Mouse (Mus musculus): ENCODE data around the gene Tnfaip8l1. TPM values are rescaled to one million over a fixed set of nuclear protein-coding genes. Genes with fewer than 3 reads are reported as not detected.

The Tnfaip8l1 gene
- polyA plus RNA-seq, 1 experiment from 2014 or later = 10.4 TPM

GRCm38 (mm10) chr17:56171456-56171855 lies 9.2 kb downstream of the Tnfaip8l1 start:
- no peak for DNase-seq (ENCODE audit: low spot score)
- Histone ChIP-seq H3K4me3 (no peak overlapping the region), H3K36me3 (peaks cover 29% of the 10 kb centered on the region), H3K27me3 (ENCODE audit: insufficient read depth, poor library complexity, severe bottlenecking) (no peaks in the 10 kb centered on the region), H3K9me3 (no peaks in the 10 kb centered on the region), H3K4me1 (replicated peaks) (peaks cover 32% of the 10 kb centered on the region), H3K27ac (peak overlapping the region; percentile 79; the same call in 1 of the 2 replicates)
- 82% methylated on average over 9 of the region's 9 CpGs for WGBS

- no peaks in the 10 kb centered on the region for H3K9me3 ChIP-seq
- 0 out of 2 replicates have a peak overlapping the region, but pooled peaks have one; percentile 79 for H3K27ac ChIP-seq
- H3K4me3 ChIP-seq = no peak overlapping the region
- H3K4me1 ChIP-seq (replicated peaks) = peaks cover 32% of the 10 kb centered on the region
- no peaks in the 10 kb centered on the region for H3K27me3 ChIP-seq (ENCODE audit: insufficient read depth, poor library complexity, severe bottlenecking)
- peaks cover 34% of the 10 kb centered on the region for H3K36me3 ChIP-seq
- no peak for DNase-seq (ENCODE audit: low spot score)
- WGBS = 91% methylated on average over 17 of the region's 17 CpGs
Observed at GRCm38 (mm10) chr17:56171881-56172280, 9.6 kb downstream of the Tnfaip8l1 start.

GRCm38 (mm10) chr17:56173401-56174046 lies 11.2 kb downstream of the Tnfaip8l1 start:
- H3K9me3 ChIP-seq = no peaks in the 10 kb centered on the region
- no peaks in the 10 kb centered on the region for H3K27me3 ChIP-seq (ENCODE audit: insufficient read depth, poor library complexity, severe bottlenecking)
- no peak for DNase-seq (ENCODE audit: low spot score)
- H3K4me3 ChIP-seq = no peak overlapping the region
- WGBS = 64% methylated on average over 10 of the region's 10 CpGs
- peaks cover 32% of the 10 kb centered on the region for H3K4me1 ChIP-seq (replicated peaks)
- peaks cover 50% of the 10 kb centered on the region for H3K36me3 ChIP-seq
- H3K27ac ChIP-seq = no peak overlapping the region; the same call in 1 of the 2 replicates

- peaks cover 16% of the 10 kb centered on the region for H3K4me1 ChIP-seq (replicated peaks)
Observed at GRCm38 (mm10) chr17:56175416-56175815, 13.1 kb downstream of the Tnfaip8l1 start.

GRCm38 (mm10) chr17:56182975-56183657 lies 20.8 kb downstream of the Tnfaip8l1 start:
- no peak for DNase-seq (ENCODE audit: low spot score)
- Histone ChIP-seq H3K4me1 (replicated peaks) (peaks cover 40% of the 10 kb centered on the region), H3K27ac (peak overlapping the region; percentile 90), H3K9me3 (no peaks in the 10 kb centered on the region), H3K36me3 (peaks cover 63% of the 10 kb centered on the region), H3K4me3 (peak overlapping the region; percentile 91), H3K27me3 (ENCODE audit: insufficient read depth, poor library complexity, severe bottlenecking) (no peaks in the 10 kb centered on the region)
- 3% methylated on average over 14 of the region's 14 CpGs for WGBS

More at GRCm38 (mm10) chr17:56175416-56175815, 13.1 kb downstream of the Tnfaip8l1 start:
- H3K4me3 ChIP-seq = no peak overlapping the region
- 98% methylated on average over 3 of the region's 3 CpGs for WGBS
- no peak for DNase-seq (ENCODE audit: low spot score)
- H3K27me3 ChIP-seq (ENCODE audit: insufficient read depth, poor library complexity, severe bottlenecking) = no peaks in the 10 kb centered on the region
- H3K27ac ChIP-seq = no peak overlapping the region
- peaks cover 69% of the 10 kb centered on the region for H3K36me3 ChIP-seq
- H3K9me3 ChIP-seq = no peaks in the 10 kb centered on the region

- under 1% methylated on average over 47 of the region's 47 CpGs for WGBS
- peaks cover 63% of the 10 kb centered on the region for H3K36me3 ChIP-seq
- no peaks in the 10 kb centered on the region for H3K27me3 ChIP-seq (ENCODE audit: insufficient read depth, poor library complexity, severe bottlenecking)
- no peaks in the 10 kb centered on the region for H3K9me3 ChIP-seq
- H3K4me1 ChIP-seq (replicated peaks) = peaks cover 40% of the 10 kb centered on the region
- H3K4me3 ChIP-seq = peak within 1 kb of the TSS; percentile 91
- peak within 1 kb of the TSS; percentile 90 for H3K27ac ChIP-seq
- peak; percentile 94 for DNase-seq (ENCODE audit: low spot score)
Observed at GRCm38 (mm10) chr17:56183658-56184103, 21.4 kb downstream of the Tnfaip8l1 start, which contains the start of gene Mydgf. Gene Mydgf, minus strand, starts transcription at chr17:56183920.

DNA sequence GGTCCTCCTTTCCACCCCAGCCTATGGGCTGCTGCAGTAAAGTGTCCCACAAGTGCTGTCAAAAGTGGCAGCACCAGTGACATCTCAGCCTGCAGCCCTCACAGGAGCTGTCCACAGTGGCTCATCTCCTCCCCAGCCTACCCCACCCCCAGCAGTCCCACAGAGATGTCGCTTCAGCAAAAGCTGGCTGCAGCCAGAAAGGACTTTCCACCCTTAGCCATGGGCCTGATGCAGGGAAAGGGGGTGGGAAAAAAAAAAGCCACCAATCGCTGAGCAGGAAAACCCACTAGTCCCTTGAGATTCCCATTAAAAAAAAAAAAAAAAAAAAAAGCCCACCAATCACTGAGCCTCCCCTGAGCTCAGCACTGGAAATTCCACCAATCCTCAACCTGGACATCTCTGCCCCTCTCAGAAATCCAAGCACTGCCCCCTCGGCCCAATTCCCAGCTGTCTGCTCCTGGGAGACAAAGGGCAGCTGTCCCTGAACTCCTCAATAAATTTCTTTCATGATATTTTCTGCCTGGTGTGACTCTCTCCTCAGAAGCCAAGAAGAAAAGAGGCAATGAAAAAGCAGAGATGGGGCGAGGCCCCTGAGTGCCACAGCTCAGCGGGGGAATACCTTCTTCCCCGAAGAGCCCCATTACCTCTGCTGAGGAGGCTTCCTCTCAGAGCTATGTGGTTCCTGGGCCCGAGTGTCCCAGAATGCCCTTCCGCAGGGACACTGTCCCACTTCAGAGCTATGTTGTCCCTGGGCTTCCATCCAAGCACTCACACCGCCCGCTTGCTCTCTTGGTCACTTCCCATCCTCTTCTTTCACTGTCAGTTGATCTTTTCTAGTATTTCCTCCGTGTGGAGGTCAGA lies 23.2 kb downstream of the Tnfaip8l1 start:
- Histone ChIP-seq H3K4me1 (replicated peaks) (peaks cover 40% of the 10 kb centered on the region), H3K36me3 (peaks cover 63% of the 10 kb centered on the region), H3K27ac (peak overlapping the region; percentile 87), H3K27me3 (ENCODE audit: insufficient read depth, poor library complexity, severe bottlenecking) (no peaks in the 10 kb centered on the region), H3K4me3 (peak overlapping the region; percentile 21), H3K9me3 (no peaks in the 10 kb centered on the region)
- peak; percentile 46 for DNase-seq (ENCODE audit: low spot score)
- 41% methylated on average over 11 of the region's 11 CpGs for WGBS

DNA sequence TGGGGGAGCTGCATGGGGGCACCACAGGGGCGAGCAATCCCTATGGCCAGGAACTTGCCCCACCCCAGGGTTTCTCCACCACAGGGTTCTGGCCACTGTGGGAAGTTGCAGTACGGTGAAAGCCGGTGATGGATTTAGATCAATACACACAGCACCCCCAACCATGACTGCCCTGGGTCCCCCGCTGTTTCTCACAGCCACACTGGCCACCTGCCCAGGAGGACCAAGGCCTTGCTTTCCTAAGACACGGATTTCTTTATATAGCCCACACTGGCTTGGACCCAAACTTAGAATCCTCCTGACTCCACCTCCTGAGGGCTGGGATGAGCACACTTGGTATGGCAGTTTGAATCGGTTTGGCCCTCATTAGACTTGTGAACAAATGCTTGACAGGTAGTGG lies 29.0 kb downstream of the Tnfaip8l1 start:
- WGBS = 92% methylated on average over 6 of the region's 6 CpGs
- peaks cover 100% of the 10 kb centered on the region for H3K36me3 ChIP-seq
- DNase-seq (ENCODE audit: low spot score) = no peak

DNA sequence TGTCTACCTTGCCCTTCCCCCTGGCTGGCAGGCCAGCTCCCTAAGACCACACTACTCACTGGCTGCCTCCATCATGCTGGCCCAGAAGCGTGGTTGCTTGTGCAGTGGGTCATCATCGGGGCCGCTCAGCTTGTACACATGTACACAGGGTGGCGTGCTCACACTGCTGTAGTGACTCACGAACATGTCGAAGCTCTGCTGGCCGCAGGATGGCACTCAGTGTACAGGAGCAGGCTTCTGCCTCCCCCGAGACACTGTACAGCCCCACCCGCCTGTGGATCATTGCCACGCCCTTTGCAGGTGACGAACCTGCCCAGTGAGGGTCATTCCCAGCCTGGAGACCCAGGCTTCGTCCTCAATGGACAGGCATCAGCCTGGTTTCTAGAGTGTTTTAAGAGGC lies 32.1 kb downstream of the Tnfaip8l1 start:
- no peak for DNase-seq (ENCODE audit: low spot score)
- Histone ChIP-seq H3K27me3 (ENCODE audit: insufficient read depth, poor library complexity, severe bottlenecking) (no peaks in the 10 kb centered on the region), H3K9me3 (peaks cover 6% of the 10 kb centered on the region; the same call in 1 of the 2 replicates), H3K4me3 (no peak overlapping the region), H3K27ac (no peak overlapping the region), H3K36me3 (peaks cover 100% of the 10 kb centered on the region), H3K4me1 (replicated peaks) (no peaks in the 10 kb centered on the region)
- 94% methylated on average over 12 of the region's 12 CpGs for WGBS

More for the DNA sequence above, 29.0 kb downstream of the Tnfaip8l1 start:
- H3K27me3 ChIP-seq (ENCODE audit: insufficient read depth, poor library complexity, severe bottlenecking) = no peaks in the 10 kb centered on the region
- H3K9me3 ChIP-seq = no peaks in the 10 kb centered on the region
- no peak overlapping the region for H3K4me3 ChIP-seq
- H3K27ac ChIP-seq = no peak overlapping the region
- peaks cover 8% of the 10 kb centered on the region for H3K4me1 ChIP-seq (replicated peaks)

DNA sequence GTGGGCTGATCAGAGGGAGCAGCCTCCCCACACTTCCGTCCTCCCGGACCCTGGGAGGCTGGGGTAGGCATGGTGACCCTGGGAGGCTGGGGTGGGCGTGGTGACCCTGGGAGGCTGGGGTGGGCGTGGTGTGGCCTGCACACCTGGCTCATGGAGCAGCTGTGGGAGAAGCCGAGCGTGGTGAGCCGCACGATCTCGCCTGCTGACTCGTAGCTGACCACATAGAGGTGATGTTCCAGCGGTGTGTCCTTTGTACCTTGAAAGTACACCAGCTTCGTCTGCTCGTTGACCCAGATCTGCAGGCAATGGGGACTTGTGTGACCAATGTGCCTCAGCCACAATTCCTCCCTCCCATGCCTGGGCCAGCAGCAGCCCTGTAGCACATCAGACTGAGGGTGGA lies 32.5 kb downstream of the Tnfaip8l1 start:
- WGBS = 92% methylated on average over 13 of the region's 13 CpGs
- Histone ChIP-seq H3K27me3 (ENCODE audit: insufficient read depth, poor library complexity, severe bottlenecking) (no peaks in the 10 kb centered on the region), H3K27ac (no peak overlapping the region), H3K36me3 (peaks cover 99% of the 10 kb centered on the region), H3K9me3 (peaks cover 6% of the 10 kb centered on the region; the same call in 1 of the 2 replicates), H3K4me1 (replicated peaks) (no peaks in the 10 kb centered on the region), H3K4me3 (no peak overlapping the region)
- DNase-seq (ENCODE audit: low spot score) = no peak

- H3K9me3 ChIP-seq = peaks cover 6% of the 10 kb centered on the region; the same call in 1 of the 2 replicates
- DNase-seq (ENCODE audit: low spot score) = no peak
- no peak overlapping the region for H3K27ac ChIP-seq
- H3K36me3 ChIP-seq = peaks cover 99% of the 10 kb centered on the region
- WGBS = 79% methylated on average over 2 of the region's 2 CpGs
- no peaks in the 10 kb centered on the region for H3K4me1 ChIP-seq (replicated peaks)
- H3K27me3 ChIP-seq (ENCODE audit: insufficient read depth, poor library complexity, severe bottlenecking) = no peaks in the 10 kb centered on the region
- no peak overlapping the region for H3K4me3 ChIP-seq
Observed at GRCm38 (mm10) chr17:56196860-56197259, 34.6 kb downstream of the Tnfaip8l1 start.

GRCm38 (mm10) chr17:56200586-56200985 lies 38.3 kb downstream of the Tnfaip8l1 start:
- DNase-seq (ENCODE audit: low spot score) = no peak
- Histone ChIP-seq H3K9me3 (peaks cover 6% of the 10 kb centered on the region; the same call in 1 of the 2 replicates), H3K4me1 (replicated peaks) (no peaks in the 10 kb centered on the region), H3K27ac (no peak overlapping the region), H3K4me3 (no peak overlapping the region), H3K36me3 (peaks cover 99% of the 10 kb centered on the region), H3K27me3 (ENCODE audit: insufficient read depth, poor library complexity, severe bottlenecking) (no peaks in the 10 kb centered on the region)
- WGBS = 85% methylated on average over 9 of the region's 9 CpGs
